8 mouse cellular contexts compared by ENCODE assay signal in the genomic region with DNA sequence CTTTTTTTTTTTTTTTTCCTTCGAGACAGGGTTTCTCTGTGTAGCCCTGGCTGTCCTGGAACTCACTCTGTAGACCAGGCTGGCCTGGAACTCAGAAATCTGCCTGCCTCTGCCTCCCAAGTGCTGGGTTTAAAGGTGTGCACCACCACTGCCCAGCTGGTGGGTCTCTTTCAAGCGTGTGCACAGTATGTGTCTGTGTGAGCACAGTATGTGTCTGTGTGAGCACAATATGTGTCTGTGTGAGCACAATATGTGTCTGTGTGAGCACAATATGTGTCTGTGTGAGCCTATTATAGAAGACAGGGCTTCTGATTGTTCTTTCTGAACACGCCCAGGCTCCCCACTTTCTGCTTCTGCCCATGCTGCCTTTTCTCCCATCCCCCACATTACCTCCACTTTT.
DNase-seq lines count a peak whose midpoint lies in the region; ATAC-seq and TF ChIP-seq lines count a peak whose summit lies in the region.
"Not testable (repeated sequence)": the region's sequence is repeated elsewhere in the genome, so short reads cannot be mapped to it uniquely, and the experiment has no call there.

No protein-coding gene starts in this region.

- not testable (repeated sequence) for H3K36me3 ChIP-seq in forebrain, embryonic 13.5 days (ENCODE audit: poor library complexity, severe bottlenecking); hindbrain, embryonic 15.5 days; kidney, embryonic 16.5 days (ENCODE audit: insufficient read depth, low read length); lung, embryonic 14.5 days (ENCODE audit: insufficient read depth); midbrain, postnatal 0 days (ENCODE audit: insufficient read depth, low read length); spleen, adult 2 months (ENCODE audit: control insufficient read depth, insufficient read depth, low read length)
- peaks cover 20% of the 10 kb centered on the region for H3K36me3 ChIP-seq in heart, embryonic 13.5 days

- H3K9me3 ChIP-seq in forebrain, embryonic 13.5 days (replicated peaks); heart, embryonic 13.5 days; hindbrain, embryonic 15.5 days; kidney, embryonic 16.5 days (ENCODE audit: low read length); lung, embryonic 14.5 days (ENCODE audit: low read depth, low read length); midbrain, postnatal 0 days (ENCODE audit: low read length): not testable (repeated sequence)

- H3K27me3 ChIP-seq in forebrain, embryonic 13.5 days; heart, embryonic 13.5 days (replicated peaks); hindbrain, embryonic 15.5 days; kidney, embryonic 16.5 days (ENCODE audit: insufficient read depth, low read length); lung, embryonic 14.5 days (ENCODE audit: insufficient read depth, low read length); midbrain, postnatal 0 days (ENCODE audit: insufficient read depth, low read length); spleen, adult 2 months (ENCODE audit: control insufficient read depth, insufficient read depth, low read length): not testable (repeated sequence)

- 63% methylated on average over 3 of the region's 3 CpGs for WGBS in forebrain, embryonic 13.5 days
- WGBS in heart, embryonic 13.5 days, result 73% methylated on average over 3 of the region's 3 CpGs
- WGBS in hindbrain, embryonic 15.5 days, result 35% methylated on average over 3 of the region's 3 CpGs
- WGBS in kidney, embryonic 16.5 days, result 52% methylated on average over 3 of the region's 3 CpGs
- WGBS in lung, embryonic 14.5 days, result 67% methylated on average over 3 of the region's 3 CpGs
- 65% methylated on average over 3 of the region's 3 CpGs for WGBS in midbrain, postnatal 0 days
- WGBS in spleen, adult 2 months, result 54% methylated on average over 3 of the region's 3 CpGs

- ATAC-seq in forebrain, embryonic 13.5 days; heart, embryonic 13.5 days (ENCODE audit: extremely low read depth, insufficient number of reproducible peaks, low FRiP score, low TSS enrichment); hindbrain, embryonic 15.5 days (ENCODE audit: low FRiP score, low read depth); midbrain, postnatal 0 days (ENCODE audit: low FRiP score): not testable (repeated sequence)
- ATAC-seq in kidney, embryonic 16.5 days (ENCODE audit: low FRiP score, low TSS enrichment), result 0 out of 2 replicates have a peak, but pooled peaks have one; percentile 50
- ATAC-seq in lung, embryonic 14.5 days (ENCODE audit: insufficient read depth), result peak; percentile 39; the same call in 1 of the 2 replicates

- not testable (repeated sequence) for H3K4me2 ChIP-seq in forebrain, embryonic 13.5 days; heart, embryonic 13.5 days; kidney, embryonic 16.5 days (replicated peaks; ENCODE audit: low read depth, low read length); lung, embryonic 14.5 days; midbrain, postnatal 0 days (ENCODE audit: low read depth, low read length, poor library complexity, severe bottlenecking)
- H3K4me2 ChIP-seq in hindbrain, embryonic 15.5 days, result peak overlapping the region; percentile 27; the same call in 1 of the 2 replicates

- not testable (repeated sequence) for TF ChIP-seq CTCF in bone marrow macrophage, adult 2 months (IDR thresholded peaks at IDR 0.05; ENCODE audit: low read depth, low read length); lung, embryonic 14.5 days (IDR thresholded peaks at IDR 0.05; ENCODE audit: low read depth); midbrain, postnatal 0 days (IDR thresholded peaks at IDR 0.05); spleen, adult 2 months (IDR thresholded peaks at IDR 0.05; ENCODE audit: extremely low read depth, insufficient read depth, insufficient read length, insufficient replicate concordance)

- TF ChIP-seq POLR2A in bone marrow macrophage, adult 2 months (IDR thresholded peaks at IDR 0.05; ENCODE audit: borderline replicate concordance, low read depth, low read length); spleen, adult 2 months (IDR thresholded peaks at IDR 0.05; ENCODE audit: low read depth, low read length): not testable (repeated sequence)

- H3K27ac ChIP-seq in bone marrow macrophage, adult 2 months (ENCODE audit: insufficient read depth, low read depth, low read length), result peak overlapping the region; percentile 92
- H3K27ac ChIP-seq in forebrain, embryonic 13.5 days, result peak overlapping the region; percentile 90
- H3K27ac ChIP-seq in heart, embryonic 13.5 days (replicated peaks), result peak overlapping the region; percentile 93
- H3K27ac ChIP-seq in hindbrain, embryonic 15.5 days (replicated peaks), result peak overlapping the region; percentile 89
- peak overlapping the region; percentile 76 for H3K27ac ChIP-seq in kidney, embryonic 16.5 days (ENCODE audit: low read length)
- peak overlapping the region; percentile 2; the same call in 1 of the 2 replicates for H3K27ac ChIP-seq in lung, embryonic 14.5 days (ENCODE audit: low read depth)
- peak overlapping the region; percentile 86 for H3K27ac ChIP-seq in midbrain, postnatal 0 days (ENCODE audit: low read depth, low read length)
- H3K27ac ChIP-seq in spleen, adult 2 months (ENCODE audit: insufficient read depth, low read length), result peak overlapping the region; percentile 76

- H3K4me3 ChIP-seq in bone marrow macrophage, adult 2 months (ENCODE audit: insufficient read depth, low read length), result peak overlapping the region; percentile 9; the same call in 1 of the 2 replicates
- not testable (repeated sequence) for H3K4me3 ChIP-seq in forebrain, embryonic 13.5 days; heart, embryonic 13.5 days; hindbrain, embryonic 15.5 days; kidney, embryonic 16.5 days (ENCODE audit: low read length); lung, embryonic 14.5 days (ENCODE audit: low read depth, low read length); midbrain, postnatal 0 days (ENCODE audit: low read depth, low read length); spleen, adult 2 months (ENCODE audit: extremely low read depth, insufficient read depth, insufficient read length)

- H3K4me1 ChIP-seq in bone marrow macrophage, adult 2 months (ENCODE audit: control insufficient read depth, insufficient read depth, low read length), result peaks cover 31% of the 10 kb centered on the region
- peaks cover 24% of the 10 kb centered on the region for H3K4me1 ChIP-seq in forebrain, embryonic 13.5 days
- H3K4me1 ChIP-seq in heart, embryonic 13.5 days, result peaks cover 60% of the 10 kb centered on the region
- H3K4me1 ChIP-seq in hindbrain, embryonic 15.5 days (replicated peaks), result peaks cover 27% of the 10 kb centered on the region
- peaks cover 29% of the 10 kb centered on the region for H3K4me1 ChIP-seq in kidney, embryonic 16.5 days (ENCODE audit: insufficient read depth, low read length)
- H3K4me1 ChIP-seq in lung, embryonic 14.5 days (ENCODE audit: insufficient read depth), result peaks cover 11% of the 10 kb centered on the region
- H3K4me1 ChIP-seq in midbrain, postnatal 0 days (ENCODE audit: insufficient read depth, low read length), result peaks cover 11% of the 10 kb centered on the region
- H3K4me1 ChIP-seq in spleen, adult 2 months (ENCODE audit: control insufficient read depth, insufficient read depth, insufficient read length), result peaks cover 21% of the 10 kb centered on the region; the same call in 1 of the 2 replicates

- not testable (repeated sequence) for H3K9ac ChIP-seq in forebrain, embryonic 13.5 days; heart, embryonic 13.5 days; hindbrain, embryonic 15.5 days; kidney, embryonic 16.5 days (replicated peaks; ENCODE audit: low read length); lung, embryonic 14.5 days; midbrain, postnatal 0 days (replicated peaks; ENCODE audit: low read length, poor library complexity, severe bottlenecking)

- not testable (repeated sequence) for DNase-seq in lung, embryonic 14.5 days; midbrain, postnatal 0 days (ENCODE audit: low spot score); spleen, adult 2 months (ENCODE audit: low read depth in 1 of 2, low spot score in 2 of 2)

Comparison
In these comparisons a context has a peak if more than half of its experiments do, and no peak if none do; other contexts are left out.
1. H3K27ac ChIP-seq: peak in every context shown above with its lines; median percentile 93 in heart, embryonic 13.5 days; 92 in bone marrow macrophage, adult 2 months; 90 in forebrain, embryonic 13.5 days; 89 in hindbrain, embryonic 15.5 days; 86 in midbrain, postnatal 0 days; 76 in kidney, embryonic 16.5 days; 76 in spleen, adult 2 months; 2 in lung, embryonic 14.5 days.